Mouse (Mus musculus) CH12.LX (cell line): ENCODE results near the gene Zdhhc20. TPM values are rescaled to one million over a fixed set of nuclear protein-coding genes. Genes with fewer than 3 reads are reported as not detected.

Experiments used
- DNase-seq: peaks from one replicate; pipeline ENCODE4 v3.0.0-alpha.2; 2013; ENCODE audit errors: extremely low read depth
- H3K27ac ChIP-seq: 2 replicates; pipeline ENCODE4 v1.5.1; 2012; ENCODE audit warnings: low read depth, mild to moderate bottlenecking, control low read depth, moderate library complexity; ENCODE audit not compliant: insufficient read depth
- H3K27me3 ChIP-seq: replicated peaks from 2 replicates; pipeline ENCODE3; 2012; ENCODE audit warnings: inconsistent platforms
- H3K36me3 ChIP-seq, 2 experiments: replicated peaks in 1 of 2; 2 replicates each; pipeline versions ENCODE3 to v1.6.1; 2012; ENCODE audit warnings: inconsistent platforms in 1 of 2, low read length in 1 of 2, mild to moderate bottlenecking in 1 of 2, mixed read lengths in 1 of 2, moderate library complexity in 1 of 2; ENCODE audit not compliant: control insufficient read depth in 1 of 2, insufficient read depth in 1 of 2
- H3K4me1 ChIP-seq, 2 experiments: 2 replicates each; pipeline ENCODE4 v1.6.1; 2012; ENCODE audit warnings: inconsistent platforms in 1 of 2, moderate library complexity in 1 of 2; ENCODE audit not compliant: insufficient read depth in 2 of 2, control insufficient read depth in 1 of 2
- H3K4me2 ChIP-seq: 2 replicates; pipeline ENCODE4 v1.6.1; 2012; ENCODE audit warnings: low read depth, mild to moderate bottlenecking, control low read depth; ENCODE audit not compliant: poor library complexity, insufficient read depth, severe bottlenecking
- H3K4me3 ChIP-seq, 3 experiments: fragments of 150-350 bp in 1 of 3; sonication (generic) in 1 of 3; replicated peaks in 1 of 3; 2 replicates each; pipeline versions ENCODE3 to v1.5.1; 2011 to 2012; ENCODE audit warnings: low read depth in 2 of 3, low read length in 2 of 3, mild to moderate bottlenecking in 2 of 3, moderate library complexity in 2 of 3, control low read depth in 1 of 3, improper control_type of control experiment in 1 of 3, inconsistent platforms in 1 of 3, mixed read lengths in 1 of 3; ENCODE audit not compliant: poor library complexity in 1 of 3
- H3K79me2 ChIP-seq: replicated peaks from 2 replicates; pipeline ENCODE4 v1.6.1; 2012; ENCODE audit warnings: mild to moderate bottlenecking, moderate library complexity; ENCODE audit not compliant: control insufficient read depth, poor library complexity, insufficient read depth, severe bottlenecking; ENCODE audit errors: extremely low read depth
- H3K9ac ChIP-seq: 2 replicates; pipeline ENCODE4 v1.6.1; 2012; ENCODE audit warnings: low read depth, mild to moderate bottlenecking, control low read depth, moderate library complexity; ENCODE audit not compliant: insufficient read depth
- H3K9me3 ChIP-seq: replicated peaks from 2 replicates; pipeline ENCODE3; 2012; ENCODE audit warnings: low read length, inconsistent platforms, mixed read lengths
- ELF1 ChIP-seq: IDR thresholded peaks from 2 replicates; pipeline ENCODE4 v1.6.1; 2014; ENCODE audit warnings: low read depth, mild to moderate bottlenecking, inconsistent platforms, low read length, improper control_type of control experiment
- ETS1 ChIP-seq: conservative IDR thresholded peaks from 2 replicates; pipeline ENCODE4 v1.6.1; 2012; ENCODE audit warnings: low read depth, mild to moderate bottlenecking, inconsistent platforms, low read length, improper control_type of control experiment, moderate library complexity
- GABPA ChIP-seq: IDR thresholded peaks from 2 replicates; pipeline ENCODE4 v1.6.1; 2012; ENCODE audit warnings: low read depth, low read length, improper control_type of control experiment, inconsistent platforms; ENCODE audit not compliant: insufficient replicate concordance
- JUN ChIP-seq: IDR thresholded peaks from 2 replicates; pipeline ENCODE4 v1.6.1; 2011; ENCODE audit warnings: low read depth, mild to moderate bottlenecking, low read length, improper control_type of control experiment, moderate library complexity; ENCODE audit not compliant: insufficient read depth
- MAFK ChIP-seq: IDR thresholded peaks from 2 replicates; pipeline ENCODE4 v1.6.1; 2011; ENCODE audit warnings: low read length, improper control_type of control experiment; ENCODE audit not compliant: insufficient replicate concordance
- MAZ ChIP-seq: IDR thresholded peaks from 2 replicates; pipeline ENCODE4 v1.6.1; 2012; ENCODE audit warnings: low read depth, mild to moderate bottlenecking, inconsistent platforms, low read length, improper control_type of control experiment, moderate library complexity
- MEF2A ChIP-seq: IDR thresholded peaks from 2 replicates; pipeline ENCODE4 v1.6.1; 2014; ENCODE audit warnings: low read depth, mild to moderate bottlenecking, inconsistent platforms, low read length, improper control_type of control experiment, borderline replicate concordance
- MXI1 ChIP-seq: IDR thresholded peaks from 2 replicates; pipeline ENCODE4 v1.6.1; 2011; ENCODE audit warnings: mild to moderate bottlenecking, low read depth, low read length, improper control_type of control experiment
- NRF1 ChIP-seq: IDR thresholded peaks from 2 replicates; pipeline ENCODE4 v1.6.1; 2014; ENCODE audit warnings: low read depth, mild to moderate bottlenecking, inconsistent platforms, low read length, improper control_type of control experiment, moderate library complexity
- PAX5 ChIP-seq: IDR thresholded peaks from 2 replicates; pipeline ENCODE4 v1.6.1; 2012; ENCODE audit warnings: low read length, inconsistent platforms, mixed read lengths
- RCOR1 ChIP-seq: conservative IDR thresholded peaks from 2 replicates; pipeline ENCODE4 v1.6.1; 2012; ENCODE audit warnings: low read depth, mild to moderate bottlenecking, inconsistent platforms, low read length, improper control_type of control experiment
- dilution Hi-C: fragments of 300-500 bp; cut with MboI; formaldehyde crosslinking; loops from 2 replicates; pipeline ENCODE4 v1.14.3; 2020; ENCODE audit warnings: low sequenced_read_pairs; ENCODE audit not compliant: extremely low pct_unique_long_range_greater_than_20kb, extremely low pct_ligation_motif_present
- in situ Hi-C: fragments of 300-500 bp; cut with MboI; formaldehyde crosslinking; loops from 3 replicates; pipeline ENCODE4 v1.14.3; 2019; ENCODE audit warnings: low sequenced_read_pairs, low pct_ligation_motif_present, low pct_unique_long_range_greater_than_20kb, mixed read lengths
- polyA plus RNA-seq: library from polyadenylated mRNA; unstranded; fragments of >175 nt; gene quantifications from 2 replicates; pipeline ENCODE4 v1.2.1, GENCODE M21; 2012; ENCODE audit warnings: low read depth; ENCODE audit not compliant: insufficient read length
- total RNA-seq, 2 experiments: library from RNA; depleted of rRNA; stranded (reverse); fragments of 300-350 nt in 1 of 2; fragments of >200 nt in 1 of 2; gene quantifications; 2 replicates each; pipeline ENCODE4 v1.2.3; 2012 to 2014

The Zdhhc20 gene
- total and polyA plus RNA-seq, 3 experiments = 10.4 to 41.3 (median 27.4) TPM

GRCm38 (mm10) chr14:57932881-57933443, 42.9 kb upstream of the Zdhhc20 start:
- Histone ChIP-seq H3K9ac (no peak overlapping the region), H3K79me2 (no peaks in the 10 kb centered on the region), H3K27ac (no peak overlapping the region), H3K27me3 (no peaks in the 10 kb centered on the region), H3K9me3 (no peaks in the 10 kb centered on the region), H3K36me3 (peaks cover 11 to 52% of the 10 kb centered on the region in 2 experiments), H3K4me2 (no peak overlapping the region), H3K4me3 (no peak overlapping the region), H3K4me1 (no peaks in the 10 kb centered on the region)
- dilution Hi-C loops (no loop called here), in situ Hi-C loops (no loop called here)
- no peak for TF ChIP-seq NRF1
- TF ChIP-seq MAFK = no peak
- TF ChIP-seq MAZ = no peak
- TF ChIP-seq MXI1 = no peak
- no peak for TF ChIP-seq ELF1
- no peak for TF ChIP-seq ETS1
- no peak for DNase-seq

- no peak overlapping the region for H3K4me3 ChIP-seq
- H3K9me3 ChIP-seq = peaks cover 10% of the 10 kb centered on the region
- no peak overlapping the region for H3K9ac ChIP-seq
- H3K4me1 ChIP-seq = peaks cover 4 to 21% of the 10 kb centered on the region in 2 experiments; a peak in 3 of 4 replicates
- DNase-seq = no peak
- H3K27ac ChIP-seq = no peak overlapping the region
- dilution Hi-C loops (no loop called here), in situ Hi-C loops (loop anchor here (25.0 kb wide), 1 partner anchor 534 kb away; the partner anchor contains the start of gene Cryl1)
- H3K79me2 ChIP-seq = no peaks in the 10 kb centered on the region
- H3K27me3 ChIP-seq = no peaks in the 10 kb centered on the region
- TF ChIP-seq NRF1 = no peak
- no peak for TF ChIP-seq GABPA
- TF ChIP-seq PAX5 = no peak
- TF ChIP-seq JUN = no peak
- TF ChIP-seq MEF2A = no peak
- TF ChIP-seq RCOR1 = no peak
- H3K4me2 ChIP-seq = no peak overlapping the region
- peaks cover 35 to 66% of the 10 kb centered on the region in 2 experiments for H3K36me3 ChIP-seq
Observed at GRCm38 (mm10) chr14:57921428-57922131, 31.5 kb upstream of the Zdhhc20 start.
